Mouse (Mus musculus) gastrocnemius, adult 18-20 months (tissue): Measurements from ENCODE around the gene Tcea2. TPM values are rescaled to one million over a fixed set of nuclear protein-coding genes. Genes with fewer than 3 reads are reported as not detected.

ENCODE experiments used
- DNase-seq: peaks from one replicate; pipeline ENCODE4 v3.0.0; 2021; ENCODE audit warnings: low spot score
- long read RNA-seq, 2 experiments: library from polyadenylated mRNA; stranded (forward); transcript quantifications; one replicate each; pipeline ENCODE4 v2.0.0; 2021
- total RNA-seq, 2 experiments: library from RNA; stranded (reverse); gene quantifications; 2 replicates each; pipeline ENCODE4 v1.2.3; 2021

The Tcea2 gene
- 1 to 10 TPM; 6.6 to 6.9 TPM for total RNA-seq
- long read RNA-seq, experiment 1, transcript Tcea2-201 (10 exons, 1,183 nt): major isoform, 6 of 7 reads
- long read RNA-seq, experiment 1, partial matches to known transcripts: 0 of 7 reads
- long read RNA-seq, experiment 1, other reads (novel, unspliced or antisense): 1 of 7 reads
- long read RNA-seq, experiment 2, partial matches to known transcripts: 0 of 2 reads
- long read RNA-seq, experiment 2, other reads (novel, unspliced or antisense): 0 of 2 reads

DNA sequence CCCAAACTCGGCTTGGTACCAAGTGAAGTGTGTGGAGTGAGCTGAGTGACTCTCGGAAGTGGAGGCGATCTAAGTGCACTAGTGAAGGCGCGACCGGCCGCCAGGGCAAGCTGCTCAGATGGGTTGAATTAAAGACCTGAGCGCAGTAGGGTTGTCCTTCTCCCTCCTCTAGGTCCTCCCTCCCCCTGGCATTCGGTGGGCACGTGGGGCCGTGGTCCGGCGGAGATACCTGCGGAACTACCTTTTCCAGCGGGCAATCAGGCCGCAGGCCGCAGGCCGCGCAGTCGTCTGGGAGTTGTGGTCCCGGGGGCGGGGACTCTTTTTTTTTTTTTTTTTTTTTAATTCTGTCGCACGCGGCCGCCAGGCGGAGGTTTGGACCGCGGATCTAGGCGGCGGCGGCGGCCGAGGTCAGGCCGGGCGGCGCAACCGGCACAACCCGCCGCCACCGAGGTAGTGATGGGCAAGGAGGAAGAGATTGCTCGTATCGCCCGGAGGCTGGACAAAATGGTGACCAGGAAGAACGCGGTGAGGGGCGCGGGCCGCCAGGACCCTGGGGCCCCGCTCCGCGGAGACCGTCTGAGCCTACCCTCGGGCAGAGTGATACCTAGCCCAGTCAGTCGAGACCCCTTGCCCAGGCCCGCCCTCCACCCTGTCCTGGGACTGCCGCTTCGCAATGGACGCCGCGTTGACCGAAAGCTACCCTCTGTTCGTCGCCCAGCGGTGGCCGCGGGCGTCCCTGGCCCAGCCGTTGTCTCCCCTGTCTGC, at the start of gene Tcea2:
Gene Tcea2 (plus strand): TSS at position 360 of the 765 bp plus-strand sequence.
- DNase-seq: peak; percentile 65

DNA sequence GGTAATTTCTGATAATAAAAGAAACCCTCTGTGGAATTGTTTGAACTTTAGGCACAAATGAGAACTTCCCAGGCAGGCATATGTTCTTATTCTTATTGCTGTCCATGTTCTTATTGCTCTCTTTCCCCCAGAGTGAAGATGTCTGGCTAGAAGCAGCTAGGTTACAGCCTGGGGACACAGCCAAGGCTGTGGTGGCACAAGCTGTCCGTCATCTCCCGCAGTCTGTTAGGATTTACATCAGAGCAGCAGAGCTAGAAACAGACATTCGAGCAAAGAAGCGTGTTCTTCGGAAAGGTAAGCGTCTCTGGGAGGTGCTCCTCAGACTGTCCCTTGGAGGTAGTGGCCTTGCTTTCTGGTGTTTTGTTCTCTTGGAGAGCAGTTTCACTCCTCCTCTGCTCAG, 47.5 kb upstream of the Tcea2 start:
- no peak for DNase-seq

DNA sequence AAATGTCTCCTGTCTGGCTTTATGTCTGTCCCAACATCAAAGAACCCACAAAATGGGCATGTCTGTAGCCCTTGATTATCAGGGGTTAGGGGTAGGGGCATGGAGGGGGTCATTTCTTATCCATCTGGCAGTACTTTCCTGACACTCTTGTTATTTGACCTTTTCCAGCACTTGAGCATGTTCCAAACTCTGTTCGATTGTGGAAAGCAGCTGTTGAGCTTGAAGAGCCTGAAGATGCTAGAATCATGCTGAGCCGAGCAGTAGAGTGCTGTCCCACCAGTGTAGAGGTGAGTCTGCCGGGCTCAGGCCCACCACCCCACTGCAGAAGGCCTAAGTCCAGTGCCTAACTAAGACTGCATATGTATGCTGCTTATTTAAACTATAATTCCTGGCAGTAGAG, 44.2 kb upstream of the Tcea2 start:
- no peak for DNase-seq

DNA sequence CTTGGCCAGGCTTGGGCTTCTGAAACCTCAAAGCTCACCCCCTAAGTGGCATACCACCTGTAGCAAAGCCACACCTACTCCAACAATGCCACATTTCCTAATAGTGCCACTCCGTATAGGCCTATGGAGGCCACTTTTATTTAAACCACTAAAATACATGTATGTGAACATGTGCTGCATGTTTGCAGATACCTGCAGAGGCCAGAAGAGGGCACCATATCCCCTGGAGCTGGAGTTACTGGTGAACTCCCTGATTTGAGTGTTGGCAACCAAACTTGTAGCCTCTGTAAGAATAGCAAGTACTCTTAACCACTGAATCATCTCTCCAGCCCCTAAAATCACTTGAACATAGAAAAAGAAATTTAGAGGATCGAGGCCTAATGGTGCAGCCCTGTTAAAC, 35.7 kb upstream of the Tcea2 start:
- DNase-seq: no peak

DNA sequence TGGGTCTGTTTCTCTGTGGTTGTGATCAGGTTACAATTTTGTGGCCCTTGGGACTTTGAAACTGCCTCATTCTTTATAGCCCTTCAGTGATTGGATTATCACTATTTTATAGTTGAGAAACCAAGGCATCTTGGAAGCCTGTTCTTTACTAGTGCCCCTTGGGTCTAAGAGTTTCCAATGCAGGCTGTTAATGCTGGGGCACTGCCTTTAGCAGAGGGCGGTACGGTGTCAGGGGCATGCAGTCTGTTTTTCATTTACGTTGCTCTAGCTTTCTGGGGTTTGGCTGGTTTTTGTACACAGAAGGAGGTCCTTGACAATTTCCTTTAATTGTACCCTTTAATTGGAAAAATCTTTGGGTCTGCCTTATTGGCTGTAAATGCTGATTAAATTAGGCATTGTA, 34.4 kb upstream of the Tcea2 start:
- no peak for DNase-seq

DNA sequence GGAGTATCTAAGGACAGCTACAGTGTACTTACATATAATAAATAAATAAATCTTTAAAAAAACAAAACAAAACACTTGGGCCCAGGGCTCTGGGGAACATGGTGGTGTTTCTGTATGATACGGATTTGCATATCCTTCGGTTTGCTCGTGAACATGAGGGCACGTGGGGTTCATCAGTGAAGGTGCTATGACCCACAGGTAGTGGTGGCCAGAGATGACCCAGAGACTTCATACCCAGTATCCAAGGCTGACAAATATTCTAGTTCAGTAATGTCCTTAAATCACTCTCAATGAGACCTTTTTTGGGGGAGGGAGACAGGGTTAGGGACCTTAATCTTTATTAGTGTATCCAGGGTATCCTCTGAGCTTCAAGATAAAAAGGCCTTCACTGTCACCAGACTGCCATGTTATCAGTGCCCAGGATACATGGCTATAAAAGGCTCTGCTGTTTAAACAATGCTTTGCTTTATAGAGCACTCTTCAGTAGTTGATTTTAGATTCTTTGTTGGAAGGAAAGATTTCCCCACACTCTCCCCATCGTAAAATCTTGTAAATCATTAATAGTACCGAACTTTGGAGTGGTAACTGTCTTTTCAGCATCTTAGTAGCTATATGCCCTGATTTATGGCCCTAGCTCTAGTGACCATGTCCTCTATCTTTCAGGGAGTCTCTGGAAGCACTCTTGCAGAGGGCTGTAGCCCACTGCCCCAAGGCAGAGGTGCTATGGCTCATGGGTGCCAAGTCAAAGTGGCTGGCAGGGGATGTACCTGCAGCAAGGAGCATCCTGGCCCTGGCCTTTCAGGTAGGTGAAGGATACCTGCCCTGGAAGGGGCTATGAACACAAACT, 33.3 kb upstream of the Tcea2 start:
- no peak for DNase-seq

DNA sequence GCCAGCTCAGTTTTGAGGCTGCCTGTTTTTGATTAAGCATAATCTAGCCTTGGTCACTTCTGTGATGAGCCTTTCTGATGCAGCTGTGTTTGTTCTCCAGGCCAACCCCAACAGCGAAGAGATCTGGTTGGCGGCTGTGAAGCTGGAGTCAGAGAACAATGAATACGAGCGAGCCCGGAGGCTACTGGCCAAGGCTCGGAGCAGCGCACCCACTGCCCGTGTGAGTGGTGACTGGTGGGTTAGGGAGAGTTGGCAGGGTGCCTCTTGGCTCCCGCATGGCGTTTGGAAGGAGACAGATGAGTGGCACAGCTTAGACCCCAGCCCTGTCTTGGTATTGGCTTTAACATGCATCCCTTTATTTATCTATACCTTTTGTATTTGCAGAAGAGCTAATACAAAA, 31.2 kb upstream of the Tcea2 start:
- no peak for DNase-seq

DNA sequence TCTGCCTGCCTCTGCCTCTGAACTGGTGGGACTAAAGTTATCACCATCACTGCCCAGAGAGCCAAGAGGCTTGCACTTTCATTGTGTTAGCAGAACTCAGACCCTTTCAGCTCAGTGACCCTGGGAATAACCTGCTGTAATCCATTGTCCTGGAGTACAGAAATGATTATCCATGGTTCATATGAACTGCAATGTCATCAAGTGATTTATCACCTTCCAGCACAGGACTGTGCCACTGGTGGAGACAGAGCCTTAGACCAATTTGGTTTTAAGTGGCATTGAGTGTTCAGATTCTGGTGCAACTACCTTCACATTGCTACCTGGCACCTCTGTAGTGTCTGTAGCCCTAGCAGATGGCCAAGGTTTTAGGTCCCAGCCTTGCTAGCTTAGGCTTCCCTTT, 27.0 kb upstream of the Tcea2 start:
- no peak for DNase-seq

DNA sequence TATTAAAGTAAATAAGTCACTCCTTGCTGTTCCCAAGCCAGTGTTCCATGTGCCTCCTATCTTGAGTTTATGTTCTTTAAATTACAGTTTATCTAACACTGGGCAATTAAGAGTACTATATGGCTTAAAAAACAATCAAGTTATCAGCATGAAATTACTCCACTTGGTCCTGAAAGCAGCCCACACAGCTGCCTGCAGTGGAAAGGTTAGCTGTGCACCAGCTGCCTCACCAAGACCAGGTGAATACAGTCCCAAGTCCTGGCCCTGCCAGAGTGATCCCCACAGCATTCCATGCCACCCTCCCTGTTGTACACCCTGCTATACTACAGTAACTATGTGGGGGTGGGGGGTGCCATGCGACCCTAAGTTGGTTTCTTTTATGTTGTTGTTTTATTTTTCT, 26.6 kb upstream of the Tcea2 start:
- no peak for DNase-seq

DNA sequence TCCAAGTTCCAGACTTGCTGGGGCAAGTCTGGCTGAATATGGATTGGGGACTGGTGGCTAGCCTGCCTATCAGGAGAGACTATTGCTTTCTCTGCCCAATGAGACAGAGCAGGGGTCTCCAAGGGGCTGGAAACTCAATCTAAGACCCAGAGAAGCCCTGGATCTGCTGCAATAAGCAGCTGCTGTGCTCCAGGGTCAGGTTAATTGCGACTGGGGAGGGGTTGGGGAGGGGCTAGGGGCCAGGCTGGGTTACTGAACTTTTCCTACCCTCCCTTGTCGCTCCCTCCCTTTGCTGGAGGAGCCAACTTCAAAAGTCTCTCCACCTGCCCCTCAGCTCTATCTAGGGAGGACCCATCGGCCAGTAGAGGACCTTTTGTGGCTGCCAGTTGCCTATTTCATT, 23.4 kb upstream of the Tcea2 start, which contains the start of gene Gm29797:
Gene Gm29797 (plus strand): TSS at position 301 of the 400 bp plus-strand sequence.
- DNase-seq: no peak

DNA sequence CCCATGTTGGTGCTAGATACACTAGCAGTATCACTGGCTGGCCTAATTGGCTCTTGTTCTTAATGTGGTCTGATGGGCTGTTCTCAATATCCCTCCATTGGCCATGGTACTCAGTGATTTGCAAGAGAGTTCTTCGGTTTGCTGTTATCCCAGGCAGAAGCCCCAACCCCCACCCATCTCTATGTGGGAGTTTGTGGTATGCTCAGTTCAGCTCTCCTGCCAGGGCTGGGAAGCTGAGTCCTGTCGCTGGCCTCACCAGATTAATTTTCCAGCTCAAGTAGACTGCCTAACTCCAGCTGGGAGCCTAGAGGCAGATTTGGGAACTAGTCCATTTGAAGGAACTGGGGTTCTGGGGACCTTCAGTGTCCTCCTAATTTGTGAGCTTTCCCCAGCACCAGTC, 22.7 kb upstream of the Tcea2 start:
- DNase-seq: no peak

DNA sequence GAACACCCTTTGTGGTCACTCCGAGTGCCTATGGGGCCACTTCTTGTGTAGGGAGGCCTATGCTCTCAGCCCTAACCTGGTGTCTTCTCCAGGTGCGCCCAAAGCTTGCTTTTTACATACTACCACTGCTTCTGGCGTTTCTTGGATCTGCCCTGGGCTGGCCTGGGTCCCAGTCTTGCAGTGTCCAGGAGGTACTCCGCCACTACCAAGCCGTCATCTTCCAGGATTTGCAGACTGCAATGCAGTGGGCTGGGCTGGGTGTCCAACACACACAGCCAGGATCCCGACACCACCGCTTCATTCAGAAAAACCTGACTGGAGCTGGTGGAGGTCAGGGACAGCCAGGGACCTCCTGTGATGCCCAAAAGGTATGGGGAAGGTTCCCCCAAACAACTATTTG, 21.6 kb upstream of the Tcea2 start:
- DNase-seq: no peak

DNA sequence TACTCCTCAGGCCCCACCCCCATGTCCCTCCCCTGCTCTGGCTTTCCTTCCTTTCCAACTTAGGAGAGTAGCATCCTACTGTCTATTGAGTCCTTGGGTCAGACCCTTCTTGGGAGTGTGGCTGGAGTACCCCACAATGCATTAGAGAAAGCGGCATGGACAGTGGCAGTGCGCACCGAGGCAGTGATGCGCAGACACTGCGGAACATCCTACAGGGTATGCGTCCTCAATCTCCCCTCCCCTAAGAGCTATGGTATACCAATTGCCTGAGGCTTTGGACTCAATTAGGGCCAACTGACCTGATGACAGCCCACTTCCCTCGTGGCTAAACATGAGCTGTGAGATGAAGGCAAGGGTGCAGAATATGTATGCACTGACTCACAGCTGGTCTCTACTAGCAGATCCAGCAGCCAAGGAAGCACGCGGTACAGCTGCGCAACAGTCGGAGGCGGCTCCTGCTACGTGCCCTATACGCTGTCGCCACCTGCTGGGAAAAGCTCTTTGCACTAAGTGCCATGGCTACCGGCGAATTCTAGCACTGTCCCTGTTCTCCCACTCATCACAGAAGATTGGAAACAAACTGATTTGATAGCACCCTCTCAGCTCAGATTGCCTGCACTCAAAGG, 21.1 kb upstream of the Tcea2 start:
- DNase-seq: peak; percentile 40

DNA sequence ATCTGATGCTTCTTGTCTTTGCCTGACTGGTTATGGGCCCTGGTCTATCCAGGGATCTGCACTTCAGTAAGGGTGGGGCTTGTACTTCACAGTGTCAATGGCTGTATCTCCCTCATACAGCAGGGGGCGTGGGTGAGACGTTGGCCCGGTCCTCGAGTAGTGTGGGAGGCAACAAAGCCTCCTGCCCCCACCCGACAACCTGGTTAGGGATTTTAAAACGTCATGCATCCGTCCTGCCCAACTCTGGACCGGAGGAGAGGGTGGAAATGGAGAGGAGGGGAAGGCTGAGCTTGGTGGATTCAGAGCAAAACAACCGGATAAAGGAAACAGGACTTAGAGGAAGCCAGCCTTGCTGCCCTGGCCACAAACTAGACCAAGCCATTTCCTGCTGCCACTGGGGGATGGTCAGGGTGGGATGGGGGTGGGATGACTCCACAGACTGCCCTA, 20.5 kb upstream of the Tcea2 start:
- peak; percentile 84 for DNase-seq

DNA sequence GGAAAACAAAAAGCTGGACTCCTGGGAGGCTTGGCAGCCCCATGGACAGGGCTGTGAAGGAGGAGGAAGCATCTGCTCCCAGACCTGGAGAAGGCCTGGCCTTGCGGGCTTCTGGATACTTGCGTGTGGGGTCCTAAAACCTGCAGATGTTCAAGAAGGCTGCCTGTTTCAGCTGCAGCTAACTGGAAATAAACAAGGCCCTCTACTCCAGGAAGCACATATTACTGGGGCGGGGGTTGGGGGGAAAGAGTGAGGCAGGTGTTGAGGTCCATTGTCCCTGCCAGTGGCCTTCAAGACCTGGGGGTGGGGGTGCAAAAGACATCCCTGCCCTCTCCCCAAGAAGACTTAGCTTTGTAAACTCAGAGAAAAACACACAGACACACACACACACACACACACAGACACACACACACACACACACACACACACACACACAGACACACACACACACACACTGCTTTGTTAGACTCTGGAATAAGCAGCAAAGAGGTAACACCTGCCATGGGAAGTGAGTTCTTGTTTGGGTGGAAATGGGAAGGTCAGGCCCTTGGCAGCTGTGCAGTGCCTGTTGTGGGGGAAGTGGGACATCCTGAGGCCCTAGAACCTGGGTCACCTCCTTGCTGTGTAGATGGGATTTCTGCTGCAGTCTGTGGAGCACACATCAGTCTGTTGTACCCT, 17.4 kb upstream of the Tcea2 start:
- DNase-seq: no peak

DNA sequence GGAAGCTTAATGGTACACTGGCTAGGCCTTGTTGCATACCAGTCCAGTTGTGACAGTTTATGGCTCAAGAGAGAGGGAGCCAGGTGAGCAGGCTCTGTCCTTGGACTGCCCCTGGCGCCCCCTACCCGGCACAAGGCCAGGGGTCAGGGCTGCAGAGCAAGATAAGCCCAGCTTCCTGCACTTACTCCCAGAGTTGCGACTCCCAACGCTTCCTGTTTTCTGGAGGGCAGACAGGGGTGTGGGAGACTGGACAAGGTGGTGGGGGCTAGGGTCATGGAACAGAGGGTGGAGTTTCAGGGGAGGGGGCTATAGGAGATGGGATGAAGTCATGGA, 16.8 kb upstream of the Tcea2 start:
- DNase-seq: no peak

DNA sequence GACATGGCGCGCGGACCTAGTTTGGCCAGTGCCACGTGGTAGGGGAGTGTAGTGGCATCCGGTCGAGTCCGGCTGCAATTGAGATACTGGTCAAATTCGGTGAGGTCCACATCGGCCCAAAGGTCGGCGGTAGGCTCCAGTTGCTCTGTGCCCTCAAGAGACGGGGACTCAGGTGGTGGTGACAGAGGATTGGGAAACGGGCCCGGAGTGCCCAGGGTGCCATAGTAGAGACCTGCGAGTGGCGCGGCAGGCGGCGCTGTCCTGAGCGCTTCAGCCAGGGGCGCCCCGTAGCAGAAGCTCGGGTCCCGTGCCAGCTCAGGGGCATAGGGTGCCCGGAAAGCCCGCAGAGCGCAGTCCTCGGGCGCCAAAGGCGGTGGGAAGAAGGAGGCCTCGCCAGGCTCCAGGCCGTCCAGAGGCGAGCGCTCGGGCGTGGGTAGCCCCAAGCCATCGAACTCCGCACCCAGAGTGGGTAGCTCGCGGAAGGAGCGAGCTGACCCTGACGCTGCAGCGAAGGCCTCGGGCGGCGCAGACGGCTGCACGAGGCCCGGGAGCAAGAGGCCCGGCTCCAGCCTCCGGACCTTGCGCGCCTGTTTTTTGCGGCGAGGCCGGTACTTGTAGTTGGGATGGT, 9.7 kb upstream of the Tcea2 start:
- no peak for DNase-seq

DNA sequence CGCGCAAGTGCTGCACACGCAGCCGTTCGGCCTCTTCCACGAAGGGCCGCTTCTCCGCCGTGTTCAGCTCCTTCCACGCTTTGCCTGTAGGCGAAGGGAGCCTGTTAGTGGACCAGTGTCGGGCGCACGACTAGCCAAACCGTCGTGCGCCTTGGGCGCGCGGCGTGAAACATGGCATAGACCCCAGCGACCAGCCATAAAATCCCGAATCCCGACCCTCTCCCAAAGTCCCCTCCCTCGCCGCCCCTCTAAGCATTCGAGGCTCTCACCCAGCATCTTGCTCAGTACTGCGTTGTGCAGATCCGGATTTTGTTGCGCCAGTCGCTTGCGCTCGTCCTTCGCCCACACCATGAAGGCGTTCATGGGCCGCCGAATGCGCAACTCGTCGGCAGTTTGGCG, 9.2 kb upstream of the Tcea2 start:
- DNase-seq: no peak

DNA sequence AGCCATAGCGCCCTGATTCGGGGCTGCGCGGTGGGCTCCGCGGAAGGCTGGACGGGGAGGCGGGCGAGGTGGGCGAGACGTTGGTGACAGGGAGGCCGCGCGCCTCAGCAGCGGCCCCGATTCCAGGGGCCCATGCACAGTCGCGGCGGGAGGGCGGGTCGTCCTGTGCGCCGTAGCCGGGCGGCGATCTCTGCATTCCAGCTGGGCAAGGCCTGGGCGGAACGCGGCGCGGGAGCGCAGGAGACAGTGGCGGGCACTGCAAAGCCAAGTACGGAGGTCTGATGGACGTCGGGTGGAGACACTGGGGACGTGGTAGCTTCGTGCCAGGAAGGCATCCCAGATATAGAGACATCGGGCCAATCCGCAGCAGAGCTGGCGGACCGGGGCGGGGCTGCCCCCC, 8.8 kb upstream of the Tcea2 start, which contains the start of gene Sox18:
Gene Sox18 (minus strand): TSS at position 315 of the 400 bp plus-strand sequence.
- peak; percentile 40 for DNase-seq

DNA sequence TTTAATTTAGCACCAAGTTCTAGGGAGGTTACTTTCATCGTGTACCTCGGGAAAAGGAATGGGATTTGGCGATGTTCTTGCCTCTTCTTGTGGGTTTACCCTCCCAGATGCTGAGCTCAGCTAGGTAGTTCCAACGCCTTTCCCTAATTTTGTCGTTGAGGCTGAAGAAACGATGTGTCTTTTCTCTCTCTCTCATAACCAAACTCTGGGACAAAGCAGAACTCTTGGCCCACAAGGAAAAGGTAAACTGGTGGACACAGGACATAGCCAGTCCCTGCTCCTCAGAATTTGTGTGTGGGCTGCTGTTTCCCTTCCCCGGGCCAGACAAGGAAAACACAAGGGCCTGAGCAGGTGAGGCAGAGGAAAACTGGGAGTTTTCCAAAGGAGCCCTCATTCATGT, 8.1 kb upstream of the Tcea2 start:
- DNase-seq: no peak

DNA sequence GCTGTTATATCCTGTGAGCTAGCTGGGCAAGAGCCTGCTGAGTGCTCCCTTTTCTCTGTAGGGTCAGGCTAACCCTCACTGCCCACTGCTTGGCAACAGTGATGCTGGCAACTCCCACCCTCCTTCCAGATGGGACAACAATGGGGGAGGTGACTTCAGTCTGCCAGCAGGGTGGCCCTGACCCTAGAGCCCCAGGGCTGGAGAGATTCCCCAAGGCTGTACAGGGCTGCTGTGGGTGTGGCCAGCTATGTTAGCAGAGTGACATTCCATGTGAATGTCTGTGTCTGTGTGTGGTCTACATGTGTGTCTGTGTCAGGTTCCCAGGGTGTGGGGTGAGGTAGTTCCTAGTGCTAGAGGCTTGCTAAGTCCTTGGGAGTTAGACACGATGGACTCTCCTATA, 6.6 kb upstream of the Tcea2 start:
- DNase-seq: no peak
